Mouse (Mus musculus) myocyte (in vitro differentiated cells): ENCODE measurements around the gene Fndc3b. TPM values are rescaled to one million over a fixed set of nuclear protein-coding genes. Genes with fewer than 3 reads are reported as not detected.

Source experiments
- H3K27me3 ChIP-seq: one replicate; pipeline ENCODE4 v1.6.1; 2011; ENCODE audit not compliant: control insufficient read depth, insufficient read depth, insufficient read length
- H3K36me3 ChIP-seq: one replicate; pipeline ENCODE4 v1.6.1; 2011; ENCODE audit not compliant: control insufficient read depth, insufficient read depth
- H3K4me2 ChIP-seq: one replicate; pipeline ENCODE4 v1.6.1; 2011; ENCODE audit warnings: low read depth, control low read depth
- H3K4me3 ChIP-seq: one replicate; pipeline ENCODE4 v1.5.1; 2011; ENCODE audit warnings: mild to moderate bottlenecking, control low read depth, moderate library complexity
- H3K79me2 ChIP-seq: one replicate; pipeline ENCODE4 v1.6.1; 2011; ENCODE audit not compliant: control insufficient read depth, insufficient read depth
- H3ac ChIP-seq: one replicate; pipeline ENCODE4 v1.6.1; 2011; ENCODE audit not compliant: control insufficient read depth, insufficient read length
- CEBPB ChIP-seq: IDR thresholded peaks from 2 replicates; pipeline ENCODE4 v1.6.1; 2011; ENCODE audit warnings: mild to moderate bottlenecking, moderate library complexity; ENCODE audit not compliant: poor library complexity, insufficient read depth, severe bottlenecking
- E2F4 ChIP-seq: IDR thresholded peaks from one replicate; pipeline ENCODE4 v1.6.1; 2011; ENCODE audit warnings: mild to moderate bottlenecking, control low read depth, moderate library complexity; ENCODE audit not compliant: insufficient read depth
- MAX ChIP-seq: IDR thresholded peaks from one replicate; pipeline ENCODE4 v1.6.1; 2011; ENCODE audit warnings: low read depth, mild to moderate bottlenecking, control low read depth
- MYOD1 ChIP-seq, 3 experiments: IDR thresholded peaks; one replicate each; pipeline ENCODE4 v1.6.1; 2011; ENCODE audit warnings: control low read depth in 2 of 3, low read depth in 2 of 3, mild to moderate bottlenecking in 2 of 3, moderate library complexity in 1 of 3; ENCODE audit not compliant: insufficient read length in 2 of 3, control insufficient read depth in 1 of 3
- MYOG ChIP-seq, 3 experiments: IDR thresholded peaks; one replicate each; pipeline ENCODE4 v1.6.1; 2011; ENCODE audit warnings: control low read depth in 2 of 3, low read depth in 2 of 3, mild to moderate bottlenecking in 2 of 3; ENCODE audit not compliant: insufficient read length in 2 of 3, control insufficient read depth in 1 of 3, insufficient read depth in 1 of 3
- POLR2A ChIP-seq: IDR thresholded peaks from one replicate; pipeline ENCODE4 v1.6.1; 2011; ENCODE audit warnings: low read depth, mild to moderate bottlenecking, control low read depth, moderate library complexity; ENCODE audit not compliant: insufficient read length
- POLR2AphosphoS2 ChIP-seq: IDR thresholded peaks from one replicate; pipeline ENCODE4 v1.6.1; 2011; ENCODE audit warnings: low read depth, control low read depth; ENCODE audit not compliant: insufficient read length
- REST ChIP-seq: IDR thresholded peaks from one replicate; pipeline ENCODE4 v1.6.1; 2011; ENCODE audit warnings: mild to moderate bottlenecking, control low read depth, moderate library complexity; ENCODE audit not compliant: insufficient read depth, insufficient read length
- SRF ChIP-seq: IDR thresholded peaks from one replicate; pipeline ENCODE4 v1.6.1; 2011; ENCODE audit warnings: low read depth; ENCODE audit not compliant: control insufficient read depth, insufficient read length
- TCF12 ChIP-seq: IDR thresholded peaks from one replicate; pipeline ENCODE4 v1.6.1; 2011; ENCODE audit warnings: mild to moderate bottlenecking, control low read depth; ENCODE audit not compliant: poor library complexity, insufficient read depth, severe bottlenecking
- TCF3 ChIP-seq: IDR thresholded peaks from one replicate; pipeline ENCODE4 v1.6.1; 2011; ENCODE audit warnings: low read depth, control low read depth; ENCODE audit not compliant: insufficient read length
- USF1 ChIP-seq: IDR thresholded peaks from one replicate; pipeline ENCODE4 v1.6.1; 2011; ENCODE audit warnings: low read depth, mild to moderate bottlenecking, control low read depth, moderate library complexity
- polyA plus RNA-seq: library from polyadenylated mRNA; unstranded; fragments of >200 nt; fragmentation: generic; extraction: Trizol; gene quantifications from one replicate; pipeline ENCODE4 v1.2.1, GENCODE M21; 2012; ENCODE audit warnings: missing spikeins

Fndc3b gene
- polyA plus RNA-seq, 1 experiment: 25.8 TPM

- peaks cover 8% of the 10 kb centered on the region for H3K36me3 ChIP-seq
- peaks cover 42% of the 10 kb centered on the region for H3K79me2 ChIP-seq
- TF ChIP-seq TCF12 (no peak), REST (no peak), MYOG (IDR thresholded peaks at IDR 0.05; ENCODE audit: control insufficient read depth in 1 of 3, insufficient read depth in 1 of 3, insufficient read length in 2 of 3, low read depth in 2 of 3) (peak in 1 of 3 experiments; percentile 21), MAX (no peak)
- no peak overlapping the region for H3K4me2 ChIP-seq
- no peak overlapping the region for H3K4me3 ChIP-seq
- no peaks in the 10 kb centered on the region for H3K27me3 ChIP-seq
- H3ac ChIP-seq: no peak overlapping the region
Measured at GRCm38 (mm10) chr3:27577349-27578025, 133.6 kb downstream of the Fndc3b start.

DNA sequence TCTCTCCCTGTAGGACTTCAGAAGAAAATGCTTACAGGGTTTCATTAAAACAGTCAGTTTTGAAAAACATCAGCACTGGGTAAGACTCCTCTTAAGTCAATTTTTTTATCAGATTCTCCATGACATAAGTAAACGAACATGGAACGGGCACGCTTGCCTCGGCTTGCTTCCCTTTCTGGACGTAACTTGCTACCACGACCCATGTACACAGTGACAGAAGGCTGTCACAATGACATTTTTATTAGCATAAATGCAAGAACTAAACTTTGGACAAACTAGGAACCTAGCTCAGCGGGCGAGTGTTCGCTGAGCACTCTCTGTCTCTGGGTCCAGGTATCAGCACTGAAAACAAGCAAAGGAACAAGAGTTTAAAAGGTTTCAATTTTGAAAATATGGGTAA is 136.9 kb downstream of the Fndc3b start:
- H3K27me3 ChIP-seq: no peaks in the 10 kb centered on the region
- peaks cover 35% of the 10 kb centered on the region for H3K79me2 ChIP-seq
- H3K4me2 ChIP-seq: no peak overlapping the region
- H3K36me3 ChIP-seq: peaks cover 8% of the 10 kb centered on the region
- H3ac ChIP-seq: no peak overlapping the region
- no peak for TF ChIP-seq CEBPB
- no peak for TF ChIP-seq SRF
- TF ChIP-seq MAX: no peak
- no peak for TF ChIP-seq TCF12
- TF ChIP-seq POLR2AphosphoS2: no peak
- no peak for TF ChIP-seq MYOD1 (IDR thresholded peaks at IDR 0.05; ENCODE audit: control insufficient read depth in 1 of 3, insufficient read length in 2 of 3, low read depth in 2 of 3)
- TF ChIP-seq POLR2A: no peak
- TF ChIP-seq TCF3: no peak
- TF ChIP-seq E2F4: no peak
- TF ChIP-seq REST: no peak
- no peak for TF ChIP-seq USF1
- no peak for TF ChIP-seq MYOG (IDR thresholded peaks at IDR 0.05; ENCODE audit: control insufficient read depth in 1 of 3, insufficient read depth in 1 of 3, insufficient read length in 2 of 3, low read depth in 2 of 3)
- no peak overlapping the region for H3K4me3 ChIP-seq

- TF ChIP-seq MAX (no peak), POLR2AphosphoS2 (no peak), E2F4 (no peak), MYOG (IDR thresholded peaks at IDR 0.05; ENCODE audit: control insufficient read depth in 1 of 3, insufficient read depth in 1 of 3, insufficient read length in 2 of 3, low read depth in 2 of 3) (no peak), TCF3 (no peak), REST (no peak), CEBPB (no peak), MYOD1 (IDR thresholded peaks at IDR 0.05; ENCODE audit: control insufficient read depth in 1 of 3, insufficient read length in 2 of 3, low read depth in 2 of 3) (no peak), POLR2A (no peak), TCF12 (no peak), SRF (no peak), USF1 (no peak)
- H3K36me3 ChIP-seq: peaks cover 8% of the 10 kb centered on the region
Measured at GRCm38 (mm10) chr3:27573458-27573857, 137.6 kb downstream of the Fndc3b start.

GRCm38 (mm10) chr3:27572305-27572704 is 138.8 kb downstream of the Fndc3b start:
- Histone ChIP-seq H3K27me3 (no peaks in the 10 kb centered on the region), H3ac (no peak overlapping the region), H3K4me3 (no peak overlapping the region), H3K36me3 (peaks cover 8% of the 10 kb centered on the region), H3K79me2 (peaks cover 39% of the 10 kb centered on the region), H3K4me2 (no peak overlapping the region)
- TF ChIP-seq MYOG (IDR thresholded peaks at IDR 0.05; ENCODE audit: control insufficient read depth in 1 of 3, insufficient read depth in 1 of 3, insufficient read length in 2 of 3, low read depth in 2 of 3) (no peak), SRF (no peak), TCF12 (no peak), CEBPB (no peak), POLR2A (no peak), E2F4 (no peak), USF1 (no peak), MAX (no peak), REST (no peak), TCF3 (no peak), MYOD1 (IDR thresholded peaks at IDR 0.05; ENCODE audit: control insufficient read depth in 1 of 3, insufficient read length in 2 of 3, low read depth in 2 of 3) (no peak), POLR2AphosphoS2 (no peak)

More at GRCm38 (mm10) chr3:27573458-27573857, 137.6 kb downstream of the Fndc3b start:
- Histone ChIP-seq H3K4me3 (no peak overlapping the region), H3K79me2 (peaks cover 32% of the 10 kb centered on the region), H3K27me3 (no peaks in the 10 kb centered on the region), H3ac (no peak overlapping the region), H3K4me2 (no peak overlapping the region)
